Mouse (Mus musculus): Measurements from ENCODE around the gene Ptrh2. TPM values are rescaled to one million over a fixed set of nuclear protein-coding genes. Genes with fewer than 3 reads are reported as not detected.

Gene Ptrh2
- total and polyA plus RNA-seq, 3 experiments, result 3.7 to 6.4 (median 5.9) TPM

GRCm38 (mm10) chr11:86652578-86652979 is 31.2 kb upstream of the Ptrh2 start:
- H3K36me3 ChIP-seq (ENCODE audit: control insufficient read depth, insufficient read depth, low read length), result peaks cover 2% of the 10 kb centered on the region
- no peaks in the 10 kb centered on the region for H3K27me3 ChIP-seq (ENCODE audit: control insufficient read depth, insufficient read depth, low read length)
- H3K4me1 ChIP-seq (ENCODE audit: control insufficient read depth, insufficient read depth, low read length), result no peaks in the 10 kb centered on the region; the same call in 1 of the 2 replicates
- no peak overlapping the region for H3K4me3 ChIP-seq
- DNase-seq, result no peak
- H3K27ac ChIP-seq, result no peak overlapping the region
- intact Hi-C loops (cut with DNase I), result no loop called here
- TF ChIP-seq EP300 (IDR thresholded peaks at IDR 0.05; ENCODE audit: insufficient read depth, low read depth, low read length) (no peak), POLR2A (IDR thresholded peaks at IDR 0.05; ENCODE audit: insufficient read depth, low read depth, low read length) (no peak), CTCF (IDR thresholded peaks at IDR 0.05) (no peak)
- H3K79me2 ChIP-seq (replicated peaks; ENCODE audit: control insufficient read depth, insufficient read depth, low read length), result no peaks in the 10 kb centered on the region
- no peak overlapping the region for H3K9ac ChIP-seq (ENCODE audit: low read depth, low read length)
- WGBS, result 77% methylated on average over 4 of the region's 4 CpGs

GRCm38 (mm10) chr11:86653446-86653845 is 30.3 kb upstream of the Ptrh2 start:
- peak; percentile 33 to 37 for DNase-seq

GRCm38 (mm10) chr11:86654096-86654495 is 29.7 kb upstream of the Ptrh2 start:
- 74% methylated on average over 4 of the region's 4 CpGs for WGBS
- DNase-seq, result no peak
- no peaks in the 10 kb centered on the region for H3K79me2 ChIP-seq (replicated peaks; ENCODE audit: control insufficient read depth, insufficient read depth, low read length)
- H3K4me3 ChIP-seq, result no peak overlapping the region
- no peak overlapping the region for H3K9ac ChIP-seq (ENCODE audit: low read depth, low read length)
- TF ChIP-seq CTCF (IDR thresholded peaks at IDR 0.05), result no peak
- TF ChIP-seq EP300 (IDR thresholded peaks at IDR 0.05; ENCODE audit: insufficient read depth, low read depth, low read length), result no peak
- TF ChIP-seq POLR2A (IDR thresholded peaks at IDR 0.05; ENCODE audit: insufficient read depth, low read depth, low read length), result no peak
- H3K36me3 ChIP-seq (ENCODE audit: control insufficient read depth, insufficient read depth, low read length), result peaks cover 2% of the 10 kb centered on the region
- no peak overlapping the region for H3K27ac ChIP-seq
- intact Hi-C loops (cut with DNase I), result no loop called here
- H3K27me3 ChIP-seq (ENCODE audit: control insufficient read depth, insufficient read depth, low read length), result no peaks in the 10 kb centered on the region
- no peaks in the 10 kb centered on the region; the same call in 1 of the 2 replicates for H3K4me1 ChIP-seq (ENCODE audit: control insufficient read depth, insufficient read depth, low read length)

More at GRCm38 (mm10) chr11:86653446-86653845, 30.3 kb upstream of the Ptrh2 start:
- Histone ChIP-seq H3K4me1 (ENCODE audit: control insufficient read depth, insufficient read depth, low read length) (no peaks in the 10 kb centered on the region; the same call in 1 of the 2 replicates), H3K79me2 (replicated peaks; ENCODE audit: control insufficient read depth, insufficient read depth, low read length) (no peaks in the 10 kb centered on the region), H3K36me3 (ENCODE audit: control insufficient read depth, insufficient read depth, low read length) (peaks cover 2% of the 10 kb centered on the region), H3K27me3 (ENCODE audit: control insufficient read depth, insufficient read depth, low read length) (no peaks in the 10 kb centered on the region), H3K9ac (ENCODE audit: low read depth, low read length) (no peak overlapping the region), H3K4me3 (no peak overlapping the region), H3K27ac (no peak overlapping the region)
- WGBS, result 11% methylated on average over 3 of the region's 3 CpGs
- TF ChIP-seq EP300 (IDR thresholded peaks at IDR 0.05; ENCODE audit: insufficient read depth, low read depth, low read length) (no peak), POLR2A (IDR thresholded peaks at IDR 0.05; ENCODE audit: insufficient read depth, low read depth, low read length) (no peak), CTCF (IDR thresholded peaks at IDR 0.05) (no peak; the same call in none of the 2 replicates)
- intact Hi-C loops (cut with DNase I), result no loop called here

GRCm38 (mm10) chr11:86655671-86656070 is 28.1 kb upstream of the Ptrh2 start:
- intact Hi-C loops (cut with DNase I), result loop anchor here (1.0 kb wide), 1 partner anchor 87 kb away; no protein-coding TSS in a partner anchor
- no peaks in the 10 kb centered on the region; the same call in 1 of the 2 replicates for H3K4me1 ChIP-seq (ENCODE audit: control insufficient read depth, insufficient read depth, low read length)
- WGBS, result 36% methylated on average over 1 of the region's 1 CpGs
- no peak for DNase-seq
- H3K79me2 ChIP-seq (replicated peaks; ENCODE audit: control insufficient read depth, insufficient read depth, low read length), result no peaks in the 10 kb centered on the region
- no peak overlapping the region for H3K27ac ChIP-seq
- TF ChIP-seq EP300 (IDR thresholded peaks at IDR 0.05; ENCODE audit: insufficient read depth, low read depth, low read length) (no peak), CTCF (IDR thresholded peaks at IDR 0.05) (peak; percentile 80)
- H3K36me3 ChIP-seq (ENCODE audit: control insufficient read depth, insufficient read depth, low read length), result peaks cover 2% of the 10 kb centered on the region
- no peak overlapping the region for H3K4me3 ChIP-seq
- no peaks in the 10 kb centered on the region for H3K27me3 ChIP-seq (ENCODE audit: control insufficient read depth, insufficient read depth, low read length)
- no peak overlapping the region for H3K9ac ChIP-seq (ENCODE audit: low read depth, low read length)

- no peak for DNase-seq
- Histone ChIP-seq H3K79me2 (replicated peaks; ENCODE audit: control insufficient read depth, insufficient read depth, low read length) (no peaks in the 10 kb centered on the region), H3K9ac (ENCODE audit: low read depth, low read length) (no peak overlapping the region), H3K4me1 (ENCODE audit: control insufficient read depth, insufficient read depth, low read length) (no peaks in the 10 kb centered on the region; the same call in 1 of the 2 replicates), H3K27ac (no peak overlapping the region), H3K27me3 (ENCODE audit: control insufficient read depth, insufficient read depth, low read length) (no peaks in the 10 kb centered on the region), H3K4me3 (no peak overlapping the region), H3K36me3 (ENCODE audit: control insufficient read depth, insufficient read depth, low read length) (peaks cover 2% of the 10 kb centered on the region)
- no peak for TF ChIP-seq CTCF (IDR thresholded peaks at IDR 0.05)
- no peak for TF ChIP-seq EP300 (IDR thresholded peaks at IDR 0.05; ENCODE audit: insufficient read depth, low read depth, low read length)
- TF ChIP-seq POLR2A (IDR thresholded peaks at IDR 0.05; ENCODE audit: insufficient read depth, low read depth, low read length), result no peak
- intact Hi-C loops (cut with DNase I), result no loop called here
- WGBS, result 55% methylated on average over 4 of the region's 4 CpGs
These were observed 26.8 kb upstream of the Ptrh2 start for GRCm38 (mm10) chr11:86656849-86657567.

GRCm38 (mm10) chr11:86657863-86658262 is 25.9 kb upstream of the Ptrh2 start:
- no peak overlapping the region for H3K4me3 ChIP-seq

More at GRCm38 (mm10) chr11:86657863-86658262, 25.9 kb upstream of the Ptrh2 start:
- Histone ChIP-seq H3K79me2 (replicated peaks; ENCODE audit: control insufficient read depth, insufficient read depth, low read length) (no peaks in the 10 kb centered on the region), H3K27ac (no peak overlapping the region), H3K27me3 (ENCODE audit: control insufficient read depth, insufficient read depth, low read length) (no peaks in the 10 kb centered on the region), H3K9ac (ENCODE audit: low read depth, low read length) (no peak overlapping the region), H3K36me3 (ENCODE audit: control insufficient read depth, insufficient read depth, low read length) (peaks cover 2% of the 10 kb centered on the region), H3K4me1 (ENCODE audit: control insufficient read depth, insufficient read depth, low read length) (no peaks in the 10 kb centered on the region; the same call in 1 of the 2 replicates)
- no peak for TF ChIP-seq POLR2A (IDR thresholded peaks at IDR 0.05; ENCODE audit: insufficient read depth, low read depth, low read length)
- TF ChIP-seq EP300 (IDR thresholded peaks at IDR 0.05; ENCODE audit: insufficient read depth, low read depth, low read length), result no peak
- TF ChIP-seq CTCF (IDR thresholded peaks at IDR 0.05), result no peak
- intact Hi-C loops (cut with DNase I), result no loop called here
- no peak for DNase-seq

All from heart, adult 2 months (tissue).